Mouse (Mus musculus) liver, embryonic 14.5 days (tissue): Measurements from ENCODE around the gene H2afy.

Source experiments
- CTCF ChIP-seq: IDR thresholded peaks from 2 replicates; pipeline ENCODE4 v1.5.1; 2016; ENCODE audit warnings: antibody characterized with exemption, low read depth, control low read depth
- EP300 ChIP-seq: IDR thresholded peaks from 2 replicates; pipeline ENCODE4 v1.6.1; 2016; ENCODE audit warnings: antibody characterized with exemption, low read depth

DNA sequence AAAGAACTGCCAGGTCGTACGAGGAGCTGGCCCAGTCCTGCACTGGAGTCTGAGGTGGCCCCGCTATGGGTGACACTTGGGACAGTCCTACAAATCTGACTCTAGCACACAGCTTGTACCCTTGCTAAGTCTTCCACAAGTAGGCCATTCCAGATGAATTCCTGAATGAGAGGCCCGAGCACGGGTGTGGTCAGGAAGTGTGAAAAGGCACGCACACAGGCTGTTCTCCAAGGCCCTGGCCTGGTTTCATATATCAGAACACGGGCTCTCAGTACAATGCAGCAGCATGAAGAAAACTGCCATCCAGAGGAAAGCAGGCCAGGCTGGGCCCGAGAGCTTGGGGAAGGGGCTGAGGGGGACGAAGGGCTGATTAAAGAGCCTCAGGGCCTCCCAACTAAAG lies 20.8 kb downstream of the H2afy start:
- TF ChIP-seq EP300 (no peak), CTCF (no peak)
